Mouse (Mus musculus) lung, postnatal 0 days (tissue): ENCODE data around the gene Ciao2b. TPM values are rescaled to one million over a fixed set of nuclear protein-coding genes. Genes with fewer than 3 reads are reported as not detected.

Source experiments
- ATAC-seq: fragments of 200-750 bp; cut with Nextera tagmentation; 2 replicates; pipeline ENCODE4 v1.8.0; 2017; ENCODE audit warnings: moderate library complexity
- DNase-seq: peaks from one replicate; pipeline ENCODE4 v3.0.0-alpha.2; 2016; ENCODE audit warnings: low spot score
- H3K27ac ChIP-seq: fragments of 300-500 bp; sonication (generic); 2 replicates; pipeline ENCODE4 v1.5.1; 2014; ENCODE audit warnings: antibody characterized with exemption, mild to moderate bottlenecking, low read length, mixed read lengths
- H3K27me3 ChIP-seq: fragments of 300-500 bp; sonication (generic); replicated peaks from 2 replicates; pipeline ENCODE4 v1.6.1; 2014; ENCODE audit warnings: low read length, mixed read lengths; ENCODE audit not compliant: insufficient read depth
- H3K36me3 ChIP-seq: fragments of 300-500 bp; sonication (generic); 2 replicates; pipeline ENCODE4 v1.6.1; 2014; ENCODE audit warnings: low read length, mixed read lengths; ENCODE audit not compliant: insufficient read depth
- H3K4me1 ChIP-seq: fragments of 300-500 bp; sonication (generic); 2 replicates; pipeline ENCODE4 v1.6.1; 2014; ENCODE audit warnings: antibody characterized with exemption, low read depth, low read length, mixed read lengths; ENCODE audit not compliant: insufficient read depth
- H3K4me2 ChIP-seq: fragments of 300-500 bp; sonication (generic); replicated peaks from 2 replicates; pipeline ENCODE4 v1.6.1; 2014; ENCODE audit warnings: low read depth, mild to moderate bottlenecking, low read length, moderate library complexity, mixed read lengths
- H3K4me3 ChIP-seq: fragments of 300-500 bp; sonication (generic); 2 replicates; pipeline ENCODE4 v1.5.1; 2014; ENCODE audit warnings: low read depth, low read length
- H3K9ac ChIP-seq: fragments of 300-500 bp; sonication (generic); replicated peaks from 2 replicates; pipeline ENCODE4 v1.6.1; 2014; ENCODE audit warnings: low read depth, mild to moderate bottlenecking
- H3K9me3 ChIP-seq: fragments of 300-500 bp; sonication (generic); 2 replicates; pipeline ENCODE4 v1.6.1; 2016; ENCODE audit warnings: low read length, mixed read lengths
- CTCF ChIP-seq: IDR thresholded peaks from 2 replicates; pipeline ENCODE4 v1.5.1; 2016; ENCODE audit warnings: antibody characterized with exemption, mild to moderate bottlenecking
- EP300 ChIP-seq: IDR thresholded peaks from 2 replicates; pipeline ENCODE4 v1.6.1; 2016; ENCODE audit warnings: antibody characterized with exemption, mild to moderate bottlenecking, control low read depth
- WGBS: fragments of 180-500 bp; shearing (Covaris S2); extraction: QIAGEN DNeasy Blood & Tissue Kit; methylation state at CpG from one replicate; pipeline ENCODE4 v1.1.7; 2014; 5-methylcytosine and 5-hydroxymethylcytosine counted together
- polyA plus RNA-seq: library from polyadenylated mRNA; unstranded; fragments of >200 nt; fragmentation: Nextera tagmentation; extraction: Ambion mirVana; gene quantifications from 2 replicates; pipeline ENCODE4 v1.2.1, GENCODE M21; 2015

Ciao2b gene
- polyA plus RNA-seq, 1 experiment from 2014 or later, result 72.9 TPM

DNA sequence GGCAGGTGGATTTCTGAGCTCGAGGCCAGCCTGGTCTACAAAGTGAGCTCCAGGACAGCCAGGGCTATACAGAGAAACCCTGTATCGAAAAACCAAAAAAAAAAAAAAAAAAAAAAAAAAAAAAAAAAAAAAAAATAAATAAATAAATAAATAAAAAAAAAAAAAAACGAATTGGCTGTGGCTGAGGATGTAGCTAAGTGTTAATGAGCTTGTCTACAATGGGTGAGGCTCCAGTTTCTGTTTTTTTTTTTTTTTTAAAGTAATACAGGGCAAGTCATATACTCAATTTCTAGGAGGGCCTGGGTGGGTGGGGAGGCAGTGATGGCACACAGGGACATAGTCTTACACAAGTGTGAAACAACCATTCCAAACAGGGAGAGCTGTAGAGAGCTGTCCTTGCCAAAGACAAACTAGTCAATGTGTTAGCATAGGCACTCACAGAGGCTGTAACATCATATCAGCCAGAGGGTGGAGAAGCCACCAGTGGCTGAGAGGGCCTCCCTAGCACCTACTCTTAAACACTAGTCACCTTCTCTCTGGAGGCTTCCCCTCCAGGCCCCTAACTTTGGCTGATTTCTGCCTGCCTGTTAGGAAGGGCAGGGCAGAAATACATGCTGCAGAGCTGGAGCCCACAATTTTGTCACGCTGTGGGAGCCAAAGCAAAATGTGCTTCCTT is 14.6 kb downstream of the Ciao2b start:
- TF ChIP-seq CTCF, result no peak
- TF ChIP-seq EP300, result no peak
- WGBS, result 62% methylated on average over 4 of the region's 4 CpGs
- no peak overlapping the region for H3K9ac ChIP-seq
- ATAC-seq (no peak), DNase-seq (no peak)
- no peaks in the 10 kb centered on the region for H3K27me3 ChIP-seq
- no peaks in the 10 kb centered on the region for H3K36me3 ChIP-seq
- H3K4me2 ChIP-seq, result no peak overlapping the region
- no peak overlapping the region for H3K27ac ChIP-seq
- no peaks in the 10 kb centered on the region for H3K9me3 ChIP-seq
- H3K4me1 ChIP-seq, result no peaks in the 10 kb centered on the region
- H3K4me3 ChIP-seq, result no peak overlapping the region

DNA sequence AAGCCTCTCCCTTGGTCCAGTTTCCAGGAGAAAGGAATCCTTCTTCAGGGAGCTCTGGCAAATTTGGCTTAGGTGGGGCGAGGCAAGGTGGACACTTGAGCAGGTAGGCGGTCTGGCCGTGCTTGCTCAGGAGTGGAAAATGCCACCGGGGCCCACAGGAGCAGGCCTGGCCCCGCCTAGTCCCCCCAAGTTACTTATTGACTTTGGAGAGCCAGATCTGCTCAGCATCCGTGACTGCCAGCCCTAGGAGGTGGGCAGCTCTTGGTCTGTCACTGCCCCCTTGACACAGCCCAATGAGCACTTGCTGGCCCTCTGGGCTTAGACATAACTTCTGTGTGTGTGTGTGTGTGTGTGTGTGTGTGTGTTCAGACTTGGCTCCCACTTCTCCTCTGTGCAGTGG is 17.6 kb downstream of the Ciao2b start, which contains the start of gene Cdh16:
Gene Cdh16, minus strand, starts transcription at position 236 of the 400 bp plus-strand sequence.
- peak within 1 kb of the TSS; percentile 34 for H3K27ac ChIP-seq
- WGBS, result 56% methylated on average over 6 of the region's 6 CpGs
- no peaks in the 10 kb centered on the region for H3K9me3 ChIP-seq
- DNase-seq, result peak; percentile 80
- H3K36me3 ChIP-seq, result no peaks in the 10 kb centered on the region
- H3K4me3 ChIP-seq, result no peak within 1 kb of the TSS
- no peak within 1 kb of the TSS for H3K4me2 ChIP-seq
- no peak within 1 kb of the TSS for H3K9ac ChIP-seq
- TF ChIP-seq EP300 (no peak), CTCF (no peak)
- ATAC-seq, result peak; percentile 90
- H3K27me3 ChIP-seq, result no peaks in the 10 kb centered on the region
- no peaks in the 10 kb centered on the region for H3K4me1 ChIP-seq

DNA sequence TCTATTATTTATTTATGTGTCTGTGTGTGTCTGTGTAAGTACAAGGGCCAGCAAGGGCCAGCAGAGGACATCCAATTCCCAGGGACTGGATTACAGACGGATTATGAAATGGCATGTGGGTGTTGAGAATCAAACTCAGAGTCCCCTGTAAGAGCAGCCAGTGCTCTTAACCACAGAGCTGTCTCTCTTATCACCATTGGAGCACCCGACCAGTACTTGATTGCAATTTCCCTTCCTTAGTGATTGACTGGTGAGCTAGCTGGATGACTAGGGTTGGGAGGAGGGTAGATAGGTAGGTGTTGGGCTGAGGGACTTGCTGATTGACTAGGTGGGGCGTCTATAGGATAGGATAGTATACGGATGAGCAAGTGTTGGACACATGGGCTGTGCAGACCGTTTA is 21.0 kb downstream of the Ciao2b start:
- no peak overlapping the region for H3K4me3 ChIP-seq
- TF ChIP-seq EP300 (no peak), CTCF (no peak)
- H3K9me3 ChIP-seq, result no peaks in the 10 kb centered on the region
- ATAC-seq (no peak), DNase-seq (no peak)
- no peaks in the 10 kb centered on the region for H3K27me3 ChIP-seq
- H3K4me2 ChIP-seq, result no peak overlapping the region
- no peaks in the 10 kb centered on the region for H3K36me3 ChIP-seq
- no peak overlapping the region for H3K9ac ChIP-seq
- WGBS, result 66% methylated on average over 5 of the region's 5 CpGs
- H3K4me1 ChIP-seq, result no peaks in the 10 kb centered on the region
- H3K27ac ChIP-seq, result no peak overlapping the region

DNA sequence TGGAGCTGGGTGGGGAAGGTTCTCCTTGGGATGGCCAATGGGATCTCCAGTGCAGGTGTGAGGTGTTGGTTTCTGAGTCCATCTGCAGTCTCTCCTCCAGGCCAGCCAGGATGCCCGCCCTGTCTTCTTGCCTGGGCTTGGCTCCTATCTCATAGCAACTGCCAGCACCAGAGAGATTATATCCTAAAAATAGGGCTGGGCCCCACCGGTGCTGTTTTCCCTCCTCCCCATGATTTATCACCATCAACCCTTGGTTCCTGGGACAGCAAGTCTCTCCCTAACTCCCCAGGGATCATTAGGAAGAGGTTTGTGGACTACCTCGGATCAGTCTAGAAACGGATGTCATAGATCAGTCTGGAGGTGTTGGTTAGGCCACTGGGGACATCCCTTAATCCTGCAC is 28.6 kb downstream of the Ciao2b start:
- no peak for TF ChIP-seq CTCF
- TF ChIP-seq EP300, result no peak
- Histone ChIP-seq H3K4me3 (no peak overlapping the region), H3K9me3 (no peaks in the 10 kb centered on the region), H3K27ac (no peak overlapping the region), H3K36me3 (no peaks in the 10 kb centered on the region), H3K4me2 (no peak overlapping the region), H3K27me3 (no peaks in the 10 kb centered on the region), H3K9ac (no peak overlapping the region), H3K4me1 (0 out of 2 replicates have a peak, but pooled peaks cover 5% of the 10 kb centered on the region)
- WGBS, result 68% methylated on average over 4 of the region's 4 CpGs
- no peak for DNase-seq
- ATAC-seq, result no peak

DNA sequence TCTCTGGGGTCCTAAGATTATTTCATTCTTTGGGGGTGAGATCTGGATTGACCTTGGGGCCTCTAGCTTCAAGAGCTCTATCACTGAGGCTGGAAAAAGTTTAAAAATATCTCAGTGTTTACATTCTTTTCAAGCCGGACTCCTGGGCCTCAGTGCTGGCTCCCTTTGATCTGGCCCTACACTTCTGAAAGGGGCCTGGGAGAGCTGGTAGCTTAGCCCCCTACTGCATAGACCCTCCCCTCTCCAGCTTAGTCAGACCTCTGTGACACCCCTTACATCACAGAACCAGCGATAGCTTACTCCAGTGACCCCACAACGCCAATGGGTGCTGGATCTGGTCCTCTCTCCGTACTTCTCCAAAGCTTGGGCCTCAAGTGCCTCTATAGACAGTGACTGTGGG is 30.2 kb downstream of the Ciao2b start:
- Histone ChIP-seq H3K9me3 (no peaks in the 10 kb centered on the region), H3K4me3 (no peak overlapping the region), H3K4me2 (no peak overlapping the region), H3K27ac (no peak overlapping the region), H3K9ac (no peak overlapping the region), H3K36me3 (no peaks in the 10 kb centered on the region), H3K4me1 (0 out of 2 replicates have a peak, but pooled peaks cover 5% of the 10 kb centered on the region), H3K27me3 (no peaks in the 10 kb centered on the region)
- TF ChIP-seq CTCF (no peak), EP300 (0 out of 2 replicates have a peak, but pooled peaks have one; percentile 8)
- WGBS, result 9% methylated on average over 4 of the region's 4 CpGs
- peak; percentile 21 for DNase-seq
- peak; percentile 52 for ATAC-seq

DNA sequence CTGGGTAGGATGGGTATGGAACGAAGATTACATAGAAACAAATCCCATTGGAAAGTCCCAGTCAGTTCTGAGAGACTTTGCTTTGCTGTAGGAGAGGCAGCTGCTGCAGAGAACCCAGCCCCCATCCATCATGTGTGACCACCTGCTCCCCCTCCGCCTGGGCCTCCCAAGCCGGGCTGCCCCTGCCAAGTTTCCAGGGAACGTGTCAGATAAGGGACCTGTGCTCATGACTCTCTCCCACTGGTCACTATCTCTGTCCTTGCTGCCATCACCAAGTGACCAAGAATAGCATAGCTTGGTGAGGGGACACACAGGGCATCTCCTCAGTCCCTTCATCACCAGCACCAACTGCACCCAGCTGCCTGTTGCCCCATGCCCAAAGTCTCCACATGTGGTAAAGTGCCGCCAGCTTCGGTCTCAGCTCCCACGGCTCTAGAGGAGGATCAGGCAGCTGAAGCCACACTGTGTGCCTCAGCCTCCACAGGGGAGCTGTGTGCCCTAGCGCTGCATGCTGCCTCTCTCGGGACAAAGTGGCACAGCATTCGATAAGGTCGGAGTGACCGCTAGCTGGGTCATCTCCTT is 31.5 kb downstream of the Ciao2b start:
- Histone ChIP-seq H3K27ac (no peak overlapping the region), H3K4me3 (no peak overlapping the region), H3K9me3 (no peaks in the 10 kb centered on the region), H3K4me1 (0 out of 2 replicates have a peak, but pooled peaks cover 5% of the 10 kb centered on the region), H3K4me2 (no peak overlapping the region), H3K36me3 (no peaks in the 10 kb centered on the region), H3K27me3 (no peaks in the 10 kb centered on the region), H3K9ac (no peak overlapping the region)
- 65% methylated on average over 12 of the region's 12 CpGs for WGBS
- ATAC-seq (no peak), DNase-seq (no peak)
- no peak for TF ChIP-seq CTCF
- TF ChIP-seq EP300, result no peak
